Mouse (Mus musculus): ENCODE measurements around the gene 2210016F16Rik.
"Not testable (repeated sequence)": the region's sequence is repeated elsewhere in the genome, so short reads cannot be mapped to it uniquely, and the experiment has no call there.

Gene 2210016F16Rik

DNA sequence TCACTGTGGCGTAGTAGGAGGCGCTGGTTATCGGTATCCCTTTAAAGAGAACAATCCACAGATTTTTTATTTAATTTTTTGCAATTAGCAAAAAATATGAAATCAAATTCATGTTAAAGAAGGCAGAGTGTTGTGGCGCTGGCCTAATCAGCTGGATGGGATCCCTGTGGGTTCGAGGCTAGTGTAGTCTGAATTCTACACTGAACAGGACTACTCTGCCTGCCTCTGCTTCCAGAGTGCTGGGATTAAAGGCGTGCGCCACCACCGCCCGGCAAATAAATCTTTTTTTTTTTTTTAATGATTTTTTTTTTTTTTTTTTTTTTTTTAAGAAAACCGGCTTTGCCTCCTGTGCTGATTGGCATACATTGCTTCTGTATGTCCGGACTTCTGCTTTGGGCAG is 654 bp downstream of the 2210016F16Rik start:
- in situ Hi-C loops (cut with MboI; ENCODE audit: low sequenced_read_pairs) = loop anchor here (25.0 kb wide), 1 partner anchor 222 kb away; the partner anchor contains the start of gene Idnk

DNA sequence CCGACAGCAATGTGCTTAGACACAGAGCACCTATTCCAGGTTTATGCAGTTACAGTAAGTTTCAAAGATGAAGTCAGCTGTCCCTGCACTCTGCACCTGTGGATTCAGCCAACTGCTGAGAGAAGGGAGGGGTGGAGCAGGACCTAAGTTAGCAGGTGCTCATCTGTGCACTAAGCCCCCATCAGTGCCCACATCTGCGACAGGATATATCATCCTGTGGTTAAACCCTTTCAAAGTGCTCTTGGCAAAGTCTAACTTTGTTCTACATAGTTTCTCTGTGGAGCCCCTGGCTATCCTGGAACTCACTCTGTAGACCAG is 11.9 kb downstream of the 2210016F16Rik start:
- in situ Hi-C loops (cut with MboI; ENCODE audit: low sequenced_read_pairs) = no loop called here

DNA sequence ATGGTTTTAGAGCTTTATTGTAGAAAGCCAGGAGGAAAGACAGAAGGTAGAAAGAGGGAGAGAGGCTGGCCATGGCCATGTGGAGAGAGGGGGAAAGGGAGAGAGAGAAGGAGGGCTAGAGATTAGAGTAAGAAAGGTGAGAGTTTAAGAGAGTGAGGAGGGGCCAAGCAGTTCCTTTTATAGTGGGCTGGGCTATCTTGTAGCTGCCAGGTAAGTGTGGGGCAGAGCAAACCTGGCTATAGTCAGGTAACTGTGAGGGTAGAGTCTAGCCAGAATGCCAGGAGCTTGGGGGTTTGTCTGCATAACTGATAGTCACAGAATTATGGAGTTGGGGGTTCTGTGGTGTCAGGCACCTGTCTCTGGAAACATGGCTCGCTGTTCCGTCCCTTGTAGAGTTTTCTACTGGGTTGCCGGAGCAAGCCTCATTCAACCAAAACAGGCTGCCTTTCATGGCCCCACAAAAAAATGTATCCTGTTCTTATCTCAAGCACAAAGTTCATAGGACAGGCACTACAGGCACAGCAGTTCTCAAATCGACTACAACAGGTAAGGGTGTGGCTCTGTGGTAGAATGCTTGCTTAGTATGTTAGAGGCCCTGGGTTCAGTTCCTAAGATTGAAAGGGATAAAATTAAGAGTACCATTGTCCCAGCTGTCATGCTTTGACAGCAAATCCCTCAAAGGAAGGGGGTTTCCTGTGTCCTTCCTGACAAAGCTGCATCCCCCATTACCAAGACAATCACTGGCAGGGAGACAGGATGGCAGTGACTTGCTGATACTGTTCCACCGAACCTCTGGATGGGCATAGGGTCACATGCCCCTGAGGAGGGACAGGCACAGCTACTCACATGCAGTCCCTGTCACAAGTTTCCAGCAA is 12.5 kb downstream of the 2210016F16Rik start:
- in situ Hi-C loops (cut with MboI; ENCODE audit: low sequenced_read_pairs) = no loop called here

DNA sequence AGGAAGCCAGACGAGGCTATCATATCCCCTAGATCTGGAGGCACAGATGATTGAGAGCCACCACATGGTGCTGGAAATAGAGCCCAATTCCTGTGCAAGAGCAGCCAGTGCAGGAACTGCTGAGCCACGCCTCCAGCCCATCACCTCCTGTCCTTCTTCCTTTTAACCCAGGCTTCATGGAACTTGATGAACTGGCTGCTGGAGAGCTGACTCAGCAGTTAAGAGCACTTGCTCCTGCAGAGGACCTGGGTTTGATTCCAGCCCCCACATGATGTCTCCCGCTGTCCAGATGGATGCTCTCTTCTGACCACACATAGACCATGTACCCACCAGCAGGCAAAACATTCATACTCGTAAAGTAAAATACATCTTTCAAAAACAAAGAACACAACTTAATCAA is 16.2 kb downstream of the 2210016F16Rik start:
- in situ Hi-C loops (cut with MboI; ENCODE audit: low sequenced_read_pairs) = no loop called here

DNA sequence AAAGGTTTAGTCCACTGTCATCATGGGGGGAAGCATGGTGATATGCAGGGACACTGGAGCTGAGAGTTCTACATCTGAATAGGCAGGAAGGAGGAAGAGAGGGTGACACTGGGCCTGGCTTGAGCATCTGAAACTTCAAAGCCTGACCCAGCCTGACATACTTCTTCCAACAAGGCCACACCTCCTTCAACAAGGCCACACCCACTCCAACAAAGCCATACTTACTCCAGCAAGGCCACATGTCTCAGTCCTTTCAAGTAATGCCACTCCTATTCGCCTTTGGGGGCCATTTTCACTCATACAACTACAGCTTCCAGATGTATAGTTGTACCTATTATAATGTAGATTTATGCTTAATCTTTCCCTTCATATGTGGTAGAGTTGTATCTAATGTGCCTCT is 17.4 kb downstream of the 2210016F16Rik start:
- in situ Hi-C loops (cut with MboI; ENCODE audit: low sequenced_read_pairs) = no loop called here

DNA sequence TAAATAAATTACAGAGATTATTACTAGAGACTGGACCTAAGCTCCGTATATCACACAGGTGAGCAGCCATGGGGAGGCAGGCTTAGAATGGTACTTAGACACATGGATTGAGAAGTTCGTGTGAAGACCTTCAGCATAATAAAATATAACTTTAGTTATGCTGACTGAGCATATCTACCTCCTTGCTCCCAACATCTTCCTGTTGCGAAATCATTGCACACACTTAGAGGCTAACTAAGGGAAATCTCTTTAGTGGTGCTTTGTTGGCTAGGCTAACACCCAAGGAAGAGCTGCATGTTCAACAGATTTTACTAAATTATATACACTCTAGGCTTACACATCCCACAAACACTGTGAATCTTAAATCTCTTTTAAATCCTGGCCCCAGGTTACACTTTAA is 18.7 kb downstream of the 2210016F16Rik start:
- in situ Hi-C loops (cut with MboI; ENCODE audit: low sequenced_read_pairs) = no loop called here

DNA sequence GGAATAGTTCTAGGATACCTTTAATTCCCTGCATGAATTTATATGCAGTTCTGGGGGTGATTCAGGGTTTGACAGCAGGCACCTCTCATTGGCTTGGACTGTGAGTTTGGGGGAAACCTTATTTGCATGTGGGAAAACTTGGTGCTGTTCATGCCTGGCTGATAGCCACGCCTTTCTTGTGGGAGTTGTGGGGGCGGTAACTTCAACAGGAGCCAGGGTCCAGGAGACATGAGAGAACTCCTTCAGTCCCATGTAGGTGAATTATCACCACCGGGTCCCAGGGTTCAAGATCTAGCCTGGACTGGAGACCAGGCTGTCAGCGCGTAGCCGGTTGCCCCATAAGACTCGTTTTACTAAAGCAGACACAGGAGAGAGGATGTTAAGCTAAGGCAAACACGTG is 19.8 kb downstream of the 2210016F16Rik start:
- in situ Hi-C loops (cut with MboI; ENCODE audit: low sequenced_read_pairs) = not testable (repeated sequence)

DNA sequence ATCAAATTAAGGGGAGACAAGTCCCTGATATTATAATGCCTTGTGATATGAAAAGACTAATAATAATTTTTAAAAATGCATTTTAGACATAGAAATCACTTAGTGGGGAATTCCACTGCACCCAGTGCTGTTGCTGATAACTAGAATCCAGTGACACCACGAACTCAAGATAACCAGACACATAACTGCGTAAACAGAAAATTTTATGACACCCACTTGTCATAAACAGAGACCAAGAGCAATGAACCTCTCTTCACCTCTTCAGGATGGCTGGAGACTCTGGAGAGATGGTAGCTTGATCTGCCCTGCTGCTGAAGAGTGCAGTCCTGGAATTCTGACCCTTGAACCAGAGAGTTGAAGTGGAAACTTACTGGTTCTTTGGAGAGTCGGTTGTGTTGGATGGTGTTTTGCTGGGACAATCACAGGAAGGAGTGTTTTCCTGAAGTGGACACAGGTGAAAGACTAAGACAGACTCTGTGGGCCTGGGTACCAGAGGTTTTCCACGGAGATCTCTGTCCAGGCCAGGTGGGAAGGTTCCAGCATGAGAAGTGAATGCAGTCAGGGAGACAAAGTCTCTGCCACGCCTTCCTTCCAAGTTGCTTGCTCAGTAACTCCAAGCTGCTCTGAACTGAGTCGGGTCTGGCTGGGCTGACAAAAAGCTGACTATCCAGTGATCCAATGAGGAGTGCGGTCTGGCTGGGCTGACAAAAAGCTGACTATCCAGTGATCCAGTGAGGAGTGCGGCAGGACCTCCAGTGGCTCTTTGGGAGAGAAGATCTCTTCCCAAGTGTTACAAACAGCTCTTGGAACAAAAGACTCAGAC is 20.5 kb downstream of the 2210016F16Rik start:
- in situ Hi-C loops (cut with MboI; ENCODE audit: low sequenced_read_pairs) = no loop called here

DNA sequence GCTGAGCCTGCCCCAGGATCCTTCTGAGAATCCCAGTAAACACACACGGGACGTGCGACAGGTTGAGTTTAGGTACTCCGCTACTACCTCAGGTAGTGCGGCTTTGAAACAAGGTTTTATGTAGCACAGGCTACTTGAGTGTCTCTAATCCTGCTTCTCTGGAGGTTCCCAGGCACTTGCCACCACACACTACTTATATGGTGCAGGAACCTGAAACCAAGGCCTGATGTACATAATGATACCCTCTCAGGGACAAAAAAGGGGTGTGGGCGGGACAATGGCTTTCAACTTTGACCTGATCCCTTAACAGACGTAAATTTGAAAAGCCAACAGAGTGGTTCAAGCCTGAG is 25.7 kb downstream of the 2210016F16Rik start:
- in situ Hi-C loops (cut with MboI; ENCODE audit: low sequenced_read_pairs) = no loop called here

DNA sequence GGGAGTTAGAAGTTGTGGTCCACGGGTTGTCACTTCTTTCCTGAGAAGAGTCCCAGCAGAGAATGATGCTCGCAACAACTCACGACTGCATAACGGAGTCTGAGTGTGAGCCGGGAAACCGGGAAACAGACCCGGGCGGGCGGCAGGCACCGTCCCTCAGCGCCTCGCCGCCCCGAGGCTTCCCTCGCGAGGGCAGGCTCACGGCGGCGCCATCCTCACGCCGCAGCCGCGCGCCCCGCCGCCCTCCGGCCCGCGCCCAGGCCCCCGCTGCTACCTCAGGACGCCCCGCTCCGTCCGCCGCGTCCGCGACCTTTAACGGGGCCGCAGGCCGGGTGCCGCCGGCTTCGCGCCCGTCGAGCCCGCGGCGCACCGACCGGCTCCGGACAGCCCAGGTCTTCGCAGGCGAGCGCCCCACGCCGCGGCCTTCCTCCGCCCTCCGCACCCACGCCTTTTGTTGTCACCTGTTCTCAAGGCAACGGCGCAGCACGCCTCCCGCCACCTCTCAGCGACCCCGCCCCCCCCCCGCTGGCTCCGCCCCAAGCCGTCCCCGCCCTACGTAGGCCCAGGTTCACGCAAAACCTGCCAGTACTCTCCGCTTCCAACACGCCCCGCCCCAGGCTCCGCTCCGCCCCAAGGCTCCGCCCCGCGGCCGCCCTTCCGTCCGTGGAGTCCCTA is 26.3 kb downstream of the 2210016F16Rik start, which contains the start of gene Kif27:
Gene Kif27, minus strand, starts transcription at position 494 of the 675 bp plus-strand sequence.
- in situ Hi-C loops (cut with MboI; ENCODE audit: low sequenced_read_pairs) = no loop called here

DNA sequence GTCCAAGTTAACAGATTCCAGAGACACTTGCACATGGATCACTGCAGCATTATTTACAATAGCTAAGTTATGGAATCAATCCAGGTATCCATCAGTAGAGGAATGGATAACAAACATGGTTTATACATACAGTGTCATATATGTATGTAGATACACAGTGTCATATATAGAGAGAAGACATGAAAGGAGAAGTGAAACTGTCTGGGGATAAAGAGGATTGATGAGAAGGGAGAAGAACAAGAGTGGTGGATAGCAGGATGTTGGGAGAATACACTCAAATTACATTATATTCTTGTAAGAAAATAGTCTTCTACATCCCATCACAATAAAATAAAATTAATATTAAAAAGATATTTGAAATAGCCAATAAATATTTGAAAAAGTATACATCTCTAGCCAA is 32.0 kb downstream of the 2210016F16Rik start:
- in situ Hi-C loops (cut with MboI; ENCODE audit: low sequenced_read_pairs) = no loop called here

DNA sequence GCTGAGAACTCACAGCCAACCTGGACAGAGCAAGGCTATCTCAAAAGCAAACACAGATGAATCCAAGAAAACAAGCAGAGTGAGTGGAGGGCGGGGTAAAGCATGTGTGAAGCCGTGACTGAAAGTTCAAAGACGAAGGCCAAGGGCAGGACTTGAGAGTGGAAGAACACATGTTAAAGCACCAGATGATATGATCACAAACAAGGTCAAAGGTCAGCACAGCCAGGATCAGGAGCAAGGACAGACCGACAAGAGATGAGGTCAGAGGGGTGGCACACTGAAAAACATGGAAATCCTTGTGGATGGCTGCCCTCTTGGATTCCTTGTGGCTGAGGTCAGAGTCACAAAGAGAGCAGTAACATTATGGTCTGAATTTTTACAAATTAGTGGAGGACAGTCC is 34.4 kb downstream of the 2210016F16Rik start:
- in situ Hi-C loops (cut with MboI; ENCODE audit: low sequenced_read_pairs) = no loop called here

DNA sequence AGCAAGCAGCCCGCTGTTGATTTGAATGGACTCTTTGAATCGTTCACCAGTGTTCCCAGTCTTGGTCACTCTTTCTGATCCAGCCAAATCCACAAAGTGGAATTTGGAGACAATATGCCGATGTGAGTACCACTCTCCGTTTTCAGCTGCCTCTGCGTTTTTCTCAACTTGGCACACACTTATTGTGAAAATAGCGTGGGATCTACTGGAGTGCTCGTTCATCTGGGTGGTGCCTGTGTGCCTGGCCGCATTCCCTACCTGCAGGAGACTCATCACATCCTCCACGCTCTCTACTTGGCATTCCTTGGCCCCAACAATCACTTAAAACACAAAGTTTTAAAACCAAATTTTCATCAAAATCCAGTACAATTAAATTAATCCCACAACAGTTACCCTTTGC is 40.5 kb downstream of the 2210016F16Rik start:
- in situ Hi-C loops (cut with MboI; ENCODE audit: low sequenced_read_pairs) = no loop called here

DNA sequence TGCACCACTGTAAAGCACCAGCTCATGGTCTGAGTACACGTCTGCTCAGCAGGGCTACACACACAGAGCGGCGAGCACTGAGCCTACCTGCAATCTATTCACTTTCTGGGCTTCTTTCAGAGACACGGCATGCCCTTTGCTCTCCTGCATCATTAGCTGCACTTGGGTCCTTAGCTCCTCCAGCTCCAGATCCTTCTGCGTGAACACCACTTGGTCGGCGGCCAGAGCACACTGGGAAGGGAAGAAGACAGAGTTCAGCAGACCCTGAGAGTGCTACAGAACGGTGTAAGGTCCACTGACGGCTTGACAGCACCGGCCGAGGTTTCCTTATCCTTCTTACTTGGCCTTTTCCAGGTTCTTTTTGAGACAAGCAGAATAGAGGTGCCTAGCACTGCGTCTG is 47.6 kb downstream of the 2210016F16Rik start:
- in situ Hi-C loops (cut with MboI; ENCODE audit: low sequenced_read_pairs) = no loop called here

DNA sequence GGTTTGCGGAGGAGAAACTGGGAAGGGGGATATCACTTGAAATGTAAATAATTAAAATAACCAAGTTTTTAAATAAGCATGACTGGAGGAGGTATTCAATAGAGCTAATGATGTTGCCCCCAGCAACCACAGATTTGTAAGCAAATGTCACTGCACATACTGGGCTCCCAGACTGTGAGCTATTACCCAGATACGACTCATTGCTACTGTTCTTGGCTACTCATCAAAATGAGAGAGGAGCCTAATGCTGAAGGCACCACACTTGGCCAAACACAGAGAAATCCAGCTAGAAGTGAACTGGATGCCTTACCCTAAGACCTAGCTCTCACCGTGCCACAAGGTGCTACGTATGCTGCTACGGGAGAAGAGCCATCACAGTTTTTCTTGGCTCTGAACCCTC is 50.9 kb downstream of the 2210016F16Rik start:
- in situ Hi-C loops (cut with MboI; ENCODE audit: low sequenced_read_pairs) = no loop called here
